Mouse (Mus musculus): ENCODE data around the gene Coro7.
"Not testable (repeated sequence)": the region's sequence is repeated elsewhere in the genome, so short reads cannot be mapped to it uniquely, and the experiment has no call there.

The Coro7 gene

GRCm38 (mm10) chr16:4679121-4680018 lies at the start of gene Coro7:
TSS of gene Coro7 (minus strand) at chr16:4679777.
- peak; percentile 94 for DNase-seq

GRCm38 (mm10) chr16:4727963-4728362 lies 48.4 kb upstream of the Coro7 start:
- no peak for DNase-seq

GRCm38 (mm10) chr16:4727526-4727925 lies 47.9 kb upstream of the Coro7 start:
- DNase-seq: no peak

- peak; percentile 24 for DNase-seq
Measured at GRCm38 (mm10) chr16:4726528-4727128, 47.1 kb upstream of the Coro7 start.

GRCm38 (mm10) chr16:4725780-4726527 lies 46.4 kb upstream of the Coro7 start, which contains the start of gene Hmox2:
TSS of gene Hmox2 (plus strand) at chr16:4726361.
- peak; percentile 93 for DNase-seq

GRCm38 (mm10) chr16:4725266-4725665 lies 45.7 kb upstream of the Coro7 start:
- no peak for DNase-seq

- DNase-seq: no peak
Measured at GRCm38 (mm10) chr16:4722915-4723209, 43.3 kb upstream of the Coro7 start.

GRCm38 (mm10) chr16:4722128-4722914 lies 42.7 kb upstream of the Coro7 start:
- no peak for DNase-seq

GRCm38 (mm10) chr16:4718753-4719518 lies 39.4 kb upstream of the Coro7 start, which contains the start of gene Nmral1:
TSS of gene Nmral1 (minus strand) at chr16:4719356.
- peak; percentile 56 for DNase-seq

- DNase-seq: no peak
Measured at GRCm38 (mm10) chr16:4717866-4718265, 38.3 kb upstream of the Coro7 start.

- DNase-seq: peak; percentile 21
Measured at GRCm38 (mm10) chr16:4713861-4714710, 34.5 kb upstream of the Coro7 start.

- DNase-seq: no peak
Measured at GRCm38 (mm10) chr16:4711173-4711572, 31.6 kb upstream of the Coro7 start.

GRCm38 (mm10) chr16:4705541-4705940 lies 26.0 kb upstream of the Coro7 start:
- DNase-seq: no peak

- no peak for DNase-seq
Measured at GRCm38 (mm10) chr16:4702646-4703045, 23.1 kb upstream of the Coro7 start.

GRCm38 (mm10) chr16:4701211-4701610 lies 21.6 kb upstream of the Coro7 start:
- no peak for DNase-seq

GRCm38 (mm10) chr16:4689371-4689770 lies 9.8 kb upstream of the Coro7 start:
- DNase-seq: not testable (repeated sequence)

GRCm38 (mm10) chr16:4684457-4684791 lies 4.8 kb upstream of the Coro7 start:
- DNase-seq: no peak

GRCm38 (mm10) chr16:4683581-4684456 lies 4.2 kb upstream of the Coro7 start:
- DNase-seq: peak; percentile 95

GRCm38 (mm10) chr16:4683193-4683580 lies 3.6 kb upstream of the Coro7 start:
- no peak for DNase-seq

- DNase-seq: no peak
Measured at GRCm38 (mm10) chr16:4682628-4683179, 3.1 kb upstream of the Coro7 start.
